Comparison of ENCODE assay signal across 26 mouse cellular contexts in the genomic region with DNA sequence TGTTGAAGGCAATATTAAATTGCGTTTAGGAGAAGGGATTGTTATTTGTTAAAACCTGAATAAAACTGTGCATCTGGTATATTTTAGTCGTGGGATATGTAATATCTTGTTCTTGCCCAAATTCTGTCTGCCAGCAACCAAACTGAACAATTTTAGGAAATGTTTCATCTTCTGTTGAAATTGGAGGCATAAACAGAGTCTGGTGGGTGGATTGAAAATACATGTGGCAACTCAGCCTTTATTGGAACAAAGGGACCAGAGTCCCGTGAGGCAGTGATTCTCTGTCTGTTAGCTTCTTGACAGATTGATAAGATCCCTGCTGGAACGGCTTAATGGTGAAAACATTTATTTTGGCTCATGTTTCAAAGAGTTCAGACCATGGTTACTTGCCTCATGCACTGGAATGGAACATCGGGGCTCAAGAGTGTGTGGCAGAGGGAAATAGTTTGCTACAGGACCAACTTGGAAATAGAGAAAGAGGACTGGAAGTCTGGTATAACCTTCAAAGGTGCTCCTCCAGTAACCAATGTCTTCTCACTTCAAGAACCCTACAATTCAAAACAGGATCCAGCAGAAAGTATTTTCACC.
DNase-seq lines count a peak whose midpoint lies in the region; ATAC-seq and TF ChIP-seq lines count a peak whose summit lies in the region.
"Had no signal": no experiment of that assay in that cellular context is flagged by ENCODE, and none has a peak within 500 bp of the region (broad histone marks: within the 10 kb centered on the region; RNA-seq: fewer than 3 reads in every experiment).

No protein-coding gene starts in this region.

- peaks cover 7% of the 10 kb centered on the region for H3K4me1 ChIP-seq in kidney, embryonic 15.5 days
- no peaks in the 10 kb centered on the region for H3K4me1 ChIP-seq in heart, embryonic 12.5 days (replicated peaks)
- H3K4me1 ChIP-seq: hindbrain, embryonic 12.5 days; limb, embryonic 15.5 days; midbrain, embryonic 13.5 days; stomach, embryonic 15.5 days had no signal

- no peak overlapping the region for H3K4me3 ChIP-seq in kidney, embryonic 15.5 days (replicated peaks)
- H3K4me3 ChIP-seq in heart, embryonic 12.5 days = no peak overlapping the region
- H3K4me3 ChIP-seq: heart, adult 2 months; hindbrain, embryonic 12.5 days; limb, embryonic 15.5 days; midbrain, embryonic 13.5 days; stomach, embryonic 15.5 days had no signal

- no peak overlapping the region for H3K4me2 ChIP-seq in kidney, embryonic 15.5 days
- H3K4me2 ChIP-seq in heart, embryonic 12.5 days = no peak overlapping the region
- H3K4me2 ChIP-seq: hindbrain, embryonic 12.5 days; limb, embryonic 15.5 days; lung, embryonic 14.5 days; midbrain, embryonic 13.5 days; stomach, embryonic 15.5 days had no signal

- ATAC-seq in kidney, embryonic 15.5 days (replicated peaks; ENCODE audit: low FRiP score) = peak; percentile 83
- no peak for ATAC-seq in heart, embryonic 12.5 days (ENCODE audit: insufficient number of reproducible peaks, low FRiP score)
- ATAC-seq: intestine, postnatal 0 days; midbrain, embryonic 13.5 days; Patski had no signal

- 17% methylated on average over 5 of the region's 5 CpGs for WGBS in kidney, embryonic 15.5 days
- WGBS in heart, embryonic 12.5 days = 46% methylated on average over 5 of the region's 5 CpGs

- TF ChIP-seq CTCF in brain, embryonic 14.5 days (IDR thresholded peaks at IDR 0.05; ENCODE audit: borderline replicate concordance, extremely low read depth, insufficient read depth, insufficient read length) = no peak

- no peaks in the 10 kb centered on the region for H3K27me3 ChIP-seq in kidney, embryonic 15.5 days
- H3K27me3 ChIP-seq in heart, embryonic 12.5 days (replicated peaks) = 0 out of 2 replicates have a peak, but pooled peaks cover 6% of the 10 kb centered on the region
- H3K27me3 ChIP-seq: CH12.LX; hindbrain, embryonic 12.5 days; midbrain, embryonic 13.5 days; stomach, embryonic 15.5 days had no signal

- H3K9me3 ChIP-seq in kidney, embryonic 15.5 days (replicated peaks) = no peaks in the 10 kb centered on the region
- no peaks in the 10 kb centered on the region for H3K9me3 ChIP-seq in heart, embryonic 12.5 days (replicated peaks)
- H3K9me3 ChIP-seq: hindbrain, embryonic 12.5 days; limb, embryonic 15.5 days; midbrain, embryonic 13.5 days; stomach, embryonic 15.5 days had no signal

- TF ChIP-seq POLR2A in brain, embryonic 14.5 days (IDR thresholded peaks at IDR 0.05; ENCODE audit: borderline replicate concordance, extremely low read depth, insufficient read depth, insufficient read length, poor library complexity, severe bottlenecking) = no peak

- H3K27ac ChIP-seq in kidney, embryonic 15.5 days = peak overlapping the region; percentile 72
- H3K27ac ChIP-seq in heart, embryonic 12.5 days (ENCODE audit: poor library complexity, severe bottlenecking) = no peak overlapping the region
- H3K27ac ChIP-seq: heart, adult 2 months; hindbrain, embryonic 12.5 days; limb, embryonic 15.5 days; liver, embryonic 14.5 days; midbrain, embryonic 13.5 days; stomach, embryonic 15.5 days had no signal

- H3K36me3 ChIP-seq in kidney, embryonic 15.5 days = no peaks in the 10 kb centered on the region
- no peaks in the 10 kb centered on the region for H3K36me3 ChIP-seq in heart, embryonic 12.5 days
- H3K36me3 ChIP-seq: G1E; hindbrain, embryonic 12.5 days; limb, embryonic 15.5 days; midbrain, embryonic 13.5 days; stomach, embryonic 15.5 days had no signal

- no peak for DNase-seq in kidney, postnatal 4 days
- DNase-seq in brain, embryonic 14.5 days (ENCODE audit: low read depth) = peak; percentile 7
- DNase-seq in embryo, embryonic 10.5 days (ENCODE audit: low spot score) = peak; percentile 46
- peak; percentile 30 for DNase-seq in layer of hippocampus, adult 9-10 months (ENCODE audit: low spot score)
- no peak for DNase-seq in ovary, postnatal 36 days (ENCODE audit: low spot score)
- DNase-seq in cerebellum, postnatal 25 days = no peak
- DNase-seq: B cell, adult 2 months; cerebellum, adult 9-10 months; gastrocnemius, postnatal 36 days; heart, adult 2 months; kidney, postnatal 25 days; left cerebral cortex, postnatal 4 days; lung, embryonic 14.5 days; right cerebral cortex, postnatal 4 days; thymus, adult 2 months had no signal

- H3K9ac ChIP-seq in kidney, embryonic 15.5 days = no peak overlapping the region
- H3K9ac ChIP-seq in heart, embryonic 12.5 days = no peak overlapping the region
- H3K9ac ChIP-seq: hindbrain, embryonic 12.5 days; limb, embryonic 15.5 days; liver, embryonic 14.5 days; lung, embryonic 14.5 days; midbrain, embryonic 13.5 days; stomach, embryonic 15.5 days had no signal

Comparison
In these comparisons a context has a peak if more than half of its experiments do, and no peak if none do; other contexts are left out.
1. DNase-seq: peak in brain, embryonic 14.5 days (single experiment), embryo, embryonic 10.5 days (single experiment) and layer of hippocampus, adult 9-10 months (single experiment); none in kidney, postnatal 4 days (0 of 2), ovary, postnatal 36 days (single experiment) and cerebellum, postnatal 25 days (0 of 2).